Mouse (Mus musculus): ENCODE results near the gene Tiam1.

Tiam1 gene

GRCm38 (mm10) chr16:89837096-89837495 is 306.5 kb downstream of the Tiam1 start:
- peak; percentile 70 for DNase-seq (ENCODE audit: low spot score)

DNA sequence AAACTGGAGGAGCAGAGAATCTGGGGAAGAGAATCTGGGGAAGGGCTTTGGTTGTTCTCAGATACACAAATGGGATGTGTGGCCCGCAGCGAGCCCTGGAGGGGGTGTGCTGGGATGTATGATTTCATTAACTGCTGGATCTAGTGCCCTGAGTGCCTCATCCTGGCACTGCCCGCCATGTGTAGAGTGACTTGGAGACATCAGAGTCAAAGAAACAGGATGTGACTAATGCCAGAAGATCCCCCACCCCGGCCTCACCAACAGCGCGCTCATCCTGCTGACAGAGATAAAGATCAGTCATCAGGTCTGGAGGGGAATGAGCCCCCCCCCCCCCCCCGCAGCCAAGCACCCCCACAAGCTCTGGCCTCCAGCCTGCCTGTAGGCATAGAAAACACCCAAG is 308.0 kb downstream of the Tiam1 start:
- DNase-seq (ENCODE audit: low spot score), result no peak

DNA sequence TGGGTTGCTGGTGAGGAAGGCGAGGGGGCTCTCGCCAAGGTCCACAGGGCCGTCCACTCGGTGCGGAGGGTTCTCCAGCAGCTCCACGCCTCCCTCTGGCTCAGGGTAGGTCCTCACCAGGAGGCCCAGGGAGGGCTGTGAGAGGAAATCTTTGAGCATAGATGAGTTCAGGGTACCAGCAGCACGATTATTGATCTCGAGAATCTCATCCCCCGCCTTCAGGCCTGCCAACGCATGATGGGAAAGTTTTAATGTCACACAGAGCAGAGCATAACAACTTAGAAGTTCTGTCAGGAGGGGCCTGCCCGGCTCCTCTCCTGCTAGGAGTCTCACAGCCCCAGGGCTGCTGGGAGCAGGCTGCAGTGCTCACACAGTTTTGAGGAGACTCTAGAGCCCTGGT is 310.6 kb downstream of the Tiam1 start:
- no peak for DNase-seq (ENCODE audit: low spot score)

DNA sequence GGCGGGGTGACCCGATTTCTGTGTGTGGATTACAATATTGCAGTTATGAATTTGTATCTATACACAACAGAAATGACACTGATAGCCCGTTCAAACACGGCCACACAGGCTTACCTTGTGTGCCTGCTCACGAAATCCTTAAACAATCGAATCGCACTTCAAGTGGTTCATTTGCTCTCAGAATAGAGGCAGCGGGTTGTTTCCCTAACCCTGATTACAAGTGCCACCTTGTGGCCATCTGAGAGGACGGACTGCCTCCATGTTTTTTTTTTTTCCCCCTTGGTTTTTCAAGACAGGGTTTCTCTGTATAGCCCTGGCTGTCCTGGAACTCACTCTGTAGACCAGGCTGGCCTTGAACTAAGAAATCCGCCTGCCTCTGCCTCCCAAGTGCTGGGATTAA is 312.4 kb downstream of the Tiam1 start:
- DNase-seq (ENCODE audit: low spot score), result no peak

DNA sequence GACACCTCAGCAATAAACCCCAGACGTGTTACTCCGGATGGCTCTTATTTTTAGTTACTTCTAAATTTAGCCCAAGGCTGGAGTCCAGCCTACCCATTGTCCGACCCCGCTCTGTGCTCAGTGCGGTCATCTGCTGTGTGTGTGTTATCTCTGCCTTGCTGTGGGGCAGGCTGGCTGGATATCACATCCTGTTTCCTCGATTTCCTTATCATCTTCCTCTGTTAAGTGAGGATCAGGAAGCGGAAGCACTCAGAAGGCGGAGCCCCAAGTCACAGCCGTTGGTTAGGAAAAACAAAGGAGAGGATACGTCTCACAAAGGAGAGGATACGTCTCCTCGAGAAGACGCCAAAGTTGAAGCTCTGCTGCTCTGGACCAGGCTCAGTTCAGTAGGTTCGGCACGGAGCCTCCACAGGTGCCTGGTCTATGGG is 313.3 kb downstream of the Tiam1 start:
- no peak for DNase-seq (ENCODE audit: low spot score)

GRCm38 (mm10) chr16:89827496-89828125 is 316.0 kb downstream of the Tiam1 start:
- no peak for DNase-seq (ENCODE audit: low spot score)

DNA sequence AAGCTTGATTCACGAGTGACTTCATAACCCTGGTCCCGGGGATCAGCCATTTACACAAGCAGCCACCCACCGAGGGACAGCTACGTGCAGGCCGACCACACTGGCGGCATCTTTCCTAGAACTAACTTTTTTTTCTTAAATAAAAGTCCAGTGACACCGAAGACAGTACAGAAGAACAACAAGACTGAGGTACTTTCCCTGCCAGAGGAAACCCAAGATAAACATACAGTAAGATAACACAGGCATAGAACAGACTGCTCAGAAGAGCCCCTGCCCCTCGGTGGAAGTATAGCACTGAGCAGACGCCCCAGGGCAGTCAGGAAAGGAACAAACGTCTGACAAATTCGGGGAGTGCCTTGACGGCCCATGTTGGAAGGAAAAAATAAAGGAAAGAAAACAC is 317.7 kb downstream of the Tiam1 start:
- no peak for DNase-seq (ENCODE audit: low spot score)

DNA sequence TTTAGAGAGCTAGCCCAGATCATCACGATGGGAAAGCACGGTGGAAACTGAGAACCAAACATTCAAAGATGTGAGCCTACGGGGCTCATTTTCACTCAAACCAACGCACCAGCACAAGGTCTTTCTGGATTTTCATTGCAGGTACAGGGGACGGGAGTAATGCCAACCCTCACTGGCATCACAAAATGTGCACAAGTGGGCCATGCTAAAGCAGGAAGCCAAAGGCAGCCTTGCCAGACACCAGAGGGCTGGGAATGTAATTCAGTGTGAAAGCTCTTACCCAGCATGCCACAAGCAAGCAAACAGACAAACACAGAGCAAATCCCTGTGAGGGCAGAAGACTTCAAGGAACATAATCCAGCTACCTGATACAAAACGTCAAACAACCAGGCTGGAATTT is 320.7 kb downstream of the Tiam1 start:
- no peak for DNase-seq (ENCODE audit: low spot score)

DNA sequence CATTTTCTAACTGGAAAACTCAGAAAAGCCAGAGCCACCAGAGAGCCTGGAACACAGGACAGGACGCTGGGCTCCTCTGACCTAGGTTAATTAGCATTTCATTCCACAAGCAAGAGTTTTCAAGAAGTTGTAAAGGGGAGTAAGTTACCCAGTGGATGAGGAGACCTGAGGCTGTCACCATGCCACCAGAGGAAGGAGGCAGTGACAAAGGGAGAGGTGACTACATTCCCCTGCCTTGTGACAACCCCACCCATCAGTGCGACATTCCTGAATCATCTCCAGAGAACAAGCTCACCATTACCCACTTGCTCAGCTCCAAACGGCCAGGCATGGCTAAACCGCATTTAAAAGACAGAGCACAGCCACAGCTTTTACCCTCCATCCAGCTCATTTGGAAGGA is 324.9 kb downstream of the Tiam1 start:
- no peak for DNase-seq (ENCODE audit: low spot score)

- no peak for DNase-seq (ENCODE audit: low spot score)
Measured at GRCm38 (mm10) chr16:89817861-89818630, 325.5 kb downstream of the Tiam1 start.

- DNase-seq (ENCODE audit: low spot score), result no peak
Measured at GRCm38 (mm10) chr16:89817301-89817700, 326.3 kb downstream of the Tiam1 start.

DNA sequence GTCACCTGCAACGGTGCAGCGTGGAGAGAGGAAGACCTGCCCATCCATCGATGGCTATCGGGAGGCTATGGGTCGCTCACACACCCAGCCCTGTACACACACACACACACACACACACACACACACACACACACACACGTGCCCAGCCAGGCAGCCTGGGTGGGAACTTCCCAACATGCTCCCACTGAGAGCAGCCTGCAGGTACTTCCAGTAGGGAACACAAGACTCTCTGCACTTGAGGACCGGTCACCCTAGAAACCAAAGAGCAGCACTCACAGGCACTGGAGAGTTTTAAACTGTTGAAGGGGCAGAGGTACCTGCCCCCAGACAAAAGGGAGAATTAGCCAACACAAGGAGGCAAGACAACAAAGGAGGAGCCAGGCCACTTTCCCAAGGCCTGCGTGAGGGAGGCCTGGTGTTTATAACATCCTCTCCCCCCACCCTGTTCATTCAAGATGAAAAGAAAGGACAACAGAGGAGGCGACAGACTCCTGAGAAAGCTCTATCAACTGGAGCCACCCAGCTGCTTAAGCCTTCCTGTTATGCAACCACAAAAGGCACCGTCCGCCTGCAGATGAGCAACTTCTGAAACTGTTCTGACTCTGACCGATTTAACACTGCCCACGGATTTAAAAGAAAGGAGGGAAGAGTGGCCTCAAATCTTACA is 326.9 kb downstream of the Tiam1 start:
- no peak for DNase-seq (ENCODE audit: low spot score)

DNA sequence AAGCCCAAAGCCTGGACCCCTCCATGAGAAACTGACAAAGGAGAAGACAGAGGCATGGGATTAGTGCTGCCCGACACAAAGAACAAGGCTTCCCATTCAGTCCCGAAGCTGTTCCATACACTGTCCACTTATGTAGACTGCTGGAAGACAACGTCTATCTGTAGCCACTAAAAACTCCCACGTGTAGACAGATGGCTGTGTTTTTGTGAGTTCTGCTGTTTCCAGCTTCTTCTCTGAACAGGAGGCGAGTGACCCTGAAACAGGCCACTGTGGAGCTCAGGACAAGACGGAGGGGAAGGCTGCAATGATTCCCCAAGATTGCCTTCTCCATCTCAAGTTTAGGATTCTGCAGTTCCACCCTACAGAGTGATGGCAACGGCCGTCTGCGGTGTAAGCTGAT is 330.0 kb downstream of the Tiam1 start:
- DNase-seq (ENCODE audit: low spot score), result no peak

DNA sequence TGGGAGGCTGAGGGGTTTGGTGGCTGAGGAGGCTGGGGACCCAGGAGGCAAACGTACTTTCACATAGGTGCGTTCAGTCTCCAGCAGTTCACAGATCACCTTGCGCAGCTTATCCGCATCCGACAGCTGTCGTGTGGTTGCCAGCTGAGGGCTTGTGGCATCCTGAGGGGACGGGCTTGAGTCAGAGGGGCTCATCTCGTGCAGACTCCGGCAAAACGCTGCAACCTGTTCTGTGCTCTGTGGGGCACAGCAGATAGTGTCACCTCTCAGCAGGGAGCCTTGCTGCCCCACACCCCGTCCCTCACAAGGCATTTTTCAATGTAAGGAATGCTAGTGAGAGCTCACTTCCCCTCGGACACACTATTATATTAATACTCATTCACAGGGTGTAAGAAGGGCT is 330.7 kb downstream of the Tiam1 start:
- no peak for DNase-seq (ENCODE audit: low spot score)

- DNase-seq (ENCODE audit: low spot score), result no peak
Measured at GRCm38 (mm10) chr16:89810398-89810797, 333.2 kb downstream of the Tiam1 start.

DNA sequence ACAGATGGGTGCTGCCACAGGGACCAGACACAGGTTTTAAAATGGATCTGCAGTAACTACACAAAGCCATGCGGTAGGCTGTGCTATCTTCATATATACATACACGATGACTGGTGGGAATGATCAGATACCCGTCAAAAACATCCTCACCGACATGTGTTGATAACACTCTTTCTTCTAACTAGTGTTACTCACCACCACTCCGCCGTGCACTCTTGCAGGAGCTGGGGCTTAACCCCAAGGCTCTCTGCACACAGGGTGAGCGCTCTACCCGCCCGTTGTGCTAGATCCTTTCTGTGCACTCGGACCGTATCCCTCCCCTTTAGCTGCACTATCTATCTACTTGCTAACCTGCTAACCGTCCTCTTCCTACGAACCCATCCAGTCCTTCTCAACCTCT is 335.4 kb downstream of the Tiam1 start:
- DNase-seq (ENCODE audit: low spot score), result no peak

GRCm38 (mm10) chr16:89805946-89806345 is 337.6 kb downstream of the Tiam1 start:
- DNase-seq (ENCODE audit: low spot score), result no peak

DNA sequence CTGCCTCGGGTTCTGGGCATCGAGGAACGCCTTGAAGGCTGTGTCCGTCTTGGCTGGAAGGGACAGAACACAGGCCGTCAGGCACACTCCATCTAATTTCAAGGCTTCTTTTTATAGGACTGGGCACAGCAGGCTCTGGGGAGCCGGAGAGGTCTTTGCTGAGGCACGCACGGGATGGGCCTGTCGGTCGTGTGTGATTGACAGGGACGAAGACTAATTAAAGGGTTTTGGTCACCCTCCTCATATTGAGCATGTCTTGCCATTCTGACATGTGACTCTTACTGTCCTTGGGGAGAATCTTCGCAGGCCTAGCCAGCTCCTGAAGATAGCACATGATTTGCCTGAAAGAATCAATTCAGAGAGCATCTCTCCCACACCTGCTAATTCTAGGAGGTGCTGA is 338.4 kb downstream of the Tiam1 start:
- DNase-seq (ENCODE audit: low spot score), result no peak

DNA sequence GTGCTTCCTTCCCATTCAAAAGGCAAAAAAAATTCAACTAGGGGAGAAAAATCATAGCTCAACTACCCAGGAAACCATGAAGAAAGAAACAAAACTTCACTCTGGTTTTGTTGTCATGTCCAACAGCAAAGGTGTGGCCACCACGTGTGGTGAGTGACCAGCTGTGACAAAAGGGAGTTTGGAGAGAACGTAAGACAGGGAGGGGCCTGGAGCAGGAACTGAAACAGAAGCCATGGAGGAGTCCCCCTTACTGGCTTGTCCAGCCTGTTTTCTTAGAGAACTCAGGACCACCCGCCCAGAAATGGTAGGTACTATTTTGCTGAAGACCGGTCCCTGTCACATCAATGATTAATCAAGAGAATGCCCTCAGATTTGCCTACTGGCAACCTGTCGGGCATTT is 342.1 kb downstream of the Tiam1 start:
- DNase-seq (ENCODE audit: low spot score), result no peak

GRCm38 (mm10) chr16:89799772-89800171 is 343.8 kb downstream of the Tiam1 start:
- no peak for DNase-seq (ENCODE audit: low spot score)

DNA sequence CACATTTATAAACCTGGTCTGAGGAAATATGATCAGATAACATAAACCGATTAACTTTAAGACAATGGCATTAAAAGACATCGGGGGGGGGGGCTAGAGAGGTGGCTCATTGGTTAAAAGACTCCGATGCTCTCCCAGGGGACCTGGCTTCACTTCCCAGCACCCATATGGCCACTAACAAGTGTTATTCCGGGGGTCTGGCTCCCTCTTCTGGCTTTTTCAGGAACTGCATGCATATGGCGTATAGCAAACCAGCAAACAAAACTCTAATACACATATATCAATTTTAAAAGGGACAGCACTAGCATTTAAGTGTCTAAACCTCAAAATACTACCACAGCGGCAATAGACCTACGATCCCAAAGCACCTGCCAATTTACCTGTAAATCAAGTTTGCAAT is 347.0 kb downstream of the Tiam1 start:
- no peak for DNase-seq (ENCODE audit: low spot score)

DNA sequence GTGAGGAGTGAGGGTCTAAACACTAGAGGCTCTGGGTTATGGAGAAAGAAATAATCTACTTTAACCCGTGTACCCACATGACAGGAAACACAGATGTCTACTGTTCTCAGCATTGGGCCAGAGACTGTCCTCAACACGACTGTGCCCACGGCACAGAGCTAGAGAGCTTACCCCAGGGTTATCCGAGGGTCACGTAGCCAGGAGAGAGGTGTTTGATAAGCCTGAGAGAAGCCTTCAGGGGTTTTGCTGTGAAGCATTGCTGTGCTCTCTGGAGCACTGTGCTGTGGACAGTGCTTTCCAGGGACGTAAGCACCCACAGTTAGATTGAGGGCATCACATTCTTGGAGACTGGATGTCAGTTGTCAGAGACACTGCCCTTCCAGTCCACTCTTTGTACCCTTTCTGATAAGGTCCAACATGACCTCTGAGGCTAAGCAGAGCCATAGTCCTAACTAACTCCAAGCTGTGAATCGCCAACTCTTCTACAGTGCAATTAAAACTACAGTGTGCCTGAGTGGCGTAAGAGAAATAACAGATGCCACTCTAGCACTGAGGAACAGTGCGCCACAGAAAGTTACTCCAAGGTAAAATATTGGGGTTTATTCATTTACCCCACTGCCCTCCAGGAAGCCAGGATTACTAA is 353.7 kb downstream of the Tiam1 start:
- DNase-seq (ENCODE audit: low spot score), result no peak

GRCm38 (mm10) chr16:89785795-89786194 is 357.8 kb downstream of the Tiam1 start:
- DNase-seq (ENCODE audit: low spot score), result no peak
